Mouse (Mus musculus) CH12.LX (cell line): ENCODE measurements around the gene Fnbp1. TPM values are rescaled to one million over a fixed set of nuclear protein-coding genes. Genes with fewer than 3 reads are reported as not detected.
A peak's percentile ranks its signal among the peaks of the same experiment; 100 is the strongest.

ENCODE experiments used
- DNase-seq: peaks from one replicate; pipeline ENCODE4 v3.0.0-alpha.2; 2013; ENCODE audit errors: extremely low read depth
- H3K27ac ChIP-seq: 2 replicates; pipeline ENCODE4 v1.5.1; 2012; ENCODE audit warnings: low read depth, mild to moderate bottlenecking, control low read depth, moderate library complexity; ENCODE audit not compliant: insufficient read depth
- H3K27me3 ChIP-seq: replicated peaks from 2 replicates; pipeline ENCODE3; 2012; ENCODE audit warnings: inconsistent platforms
- H3K36me3 ChIP-seq, 2 experiments: replicated peaks in 1 of 2; 2 replicates each; pipeline versions ENCODE3 to v1.6.1; 2012; ENCODE audit warnings: inconsistent platforms in 1 of 2, low read length in 1 of 2, mild to moderate bottlenecking in 1 of 2, mixed read lengths in 1 of 2, moderate library complexity in 1 of 2; ENCODE audit not compliant: control insufficient read depth in 1 of 2, insufficient read depth in 1 of 2
- H3K4me1 ChIP-seq, 2 experiments: 2 replicates each; pipeline ENCODE4 v1.6.1; 2012; ENCODE audit warnings: inconsistent platforms in 1 of 2, moderate library complexity in 1 of 2; ENCODE audit not compliant: insufficient read depth in 2 of 2, control insufficient read depth in 1 of 2
- H3K4me2 ChIP-seq: 2 replicates; pipeline ENCODE4 v1.6.1; 2012; ENCODE audit warnings: low read depth, mild to moderate bottlenecking, control low read depth; ENCODE audit not compliant: poor library complexity, insufficient read depth, severe bottlenecking
- H3K4me3 ChIP-seq, 3 experiments: fragments of 150-350 bp in 1 of 3; sonication (generic) in 1 of 3; replicated peaks in 1 of 3; 2 replicates each; pipeline versions ENCODE3 to v1.5.1; 2011 to 2012; ENCODE audit warnings: low read depth in 2 of 3, low read length in 2 of 3, mild to moderate bottlenecking in 2 of 3, moderate library complexity in 2 of 3, control low read depth in 1 of 3, improper control_type of control experiment in 1 of 3, inconsistent platforms in 1 of 3, mixed read lengths in 1 of 3; ENCODE audit not compliant: poor library complexity in 1 of 3
- H3K79me2 ChIP-seq: replicated peaks from 2 replicates; pipeline ENCODE4 v1.6.1; 2012; ENCODE audit warnings: mild to moderate bottlenecking, moderate library complexity; ENCODE audit not compliant: control insufficient read depth, poor library complexity, insufficient read depth, severe bottlenecking; ENCODE audit errors: extremely low read depth
- H3K9ac ChIP-seq: 2 replicates; pipeline ENCODE4 v1.6.1; 2012; ENCODE audit warnings: low read depth, mild to moderate bottlenecking, control low read depth, moderate library complexity; ENCODE audit not compliant: insufficient read depth
- H3K9me3 ChIP-seq: replicated peaks from 2 replicates; pipeline ENCODE3; 2012; ENCODE audit warnings: low read length, inconsistent platforms, mixed read lengths
- BHLHE40 ChIP-seq: IDR thresholded peaks from 2 replicates; pipeline ENCODE4 v1.6.1; 2011; ENCODE audit warnings: mild to moderate bottlenecking, low read depth, low read length, improper control_type of control experiment
- CTCF ChIP-seq, 2 experiments: IDR thresholded peaks in 1 of 2; conservative IDR thresholded peaks in 1 of 2; 2 replicates each; pipeline ENCODE4 v1.5.1; 2011 to 2012; ENCODE audit warnings: low read depth in 2 of 2, low read length in 2 of 2, improper control_type of control experiment in 1 of 2, inconsistent platforms in 1 of 2, mild to moderate bottlenecking in 1 of 2, moderate library complexity in 1 of 2
- MAFK ChIP-seq: IDR thresholded peaks from 2 replicates; pipeline ENCODE4 v1.6.1; 2011; ENCODE audit warnings: low read length, improper control_type of control experiment; ENCODE audit not compliant: insufficient replicate concordance
- MEF2A ChIP-seq: IDR thresholded peaks from 2 replicates; pipeline ENCODE4 v1.6.1; 2014; ENCODE audit warnings: low read depth, mild to moderate bottlenecking, inconsistent platforms, low read length, improper control_type of control experiment, borderline replicate concordance
- NELFE ChIP-seq: IDR thresholded peaks from 2 replicates; pipeline ENCODE4 v1.6.1; 2011; ENCODE audit warnings: low read depth, low read length, improper control_type of control experiment
- POLR2A ChIP-seq: IDR thresholded peaks from 2 replicates; pipeline ENCODE4 v1.6.1; 2011; ENCODE audit warnings: low read depth, mild to moderate bottlenecking, improper control_type of control experiment, low read length
- POLR2AphosphoS2 ChIP-seq: IDR thresholded peaks from 2 replicates; pipeline ENCODE4 v1.6.1; 2011; ENCODE audit warnings: low read depth, low read length, improper control_type of control experiment
- RAD21 ChIP-seq: IDR thresholded peaks from 2 replicates; pipeline ENCODE4 v1.6.1; 2011; ENCODE audit warnings: low read depth, mild to moderate bottlenecking, low read length, improper control_type of control experiment, moderate library complexity
- SMC3 ChIP-seq: IDR thresholded peaks from 2 replicates; pipeline ENCODE4 v1.6.1; 2011; ENCODE audit warnings: low read depth, low read length, improper control_type of control experiment
- TCF12 ChIP-seq: IDR thresholded peaks from 2 replicates; pipeline ENCODE4 v1.6.1; 2014; ENCODE audit warnings: low read depth, mild to moderate bottlenecking, inconsistent platforms, low read length, improper control_type of control experiment
- UBTF ChIP-seq: IDR thresholded peaks from 2 replicates; pipeline ENCODE4 v1.6.1; 2012; ENCODE audit warnings: low read depth, mild to moderate bottlenecking, inconsistent platforms, low read length, improper control_type of control experiment, moderate library complexity
- ZC3H11A ChIP-seq: IDR thresholded peaks from 2 replicates; pipeline ENCODE4 v1.6.1; 2012; ENCODE audit warnings: low read depth, mild to moderate bottlenecking, inconsistent platforms, low read length, improper control_type of control experiment
- dilution Hi-C: fragments of 300-500 bp; cut with MboI; formaldehyde crosslinking; loops from 2 replicates; pipeline ENCODE4 v1.14.3; 2020; ENCODE audit warnings: low sequenced_read_pairs; ENCODE audit not compliant: extremely low pct_unique_long_range_greater_than_20kb, extremely low pct_ligation_motif_present
- in situ Hi-C: fragments of 300-500 bp; cut with MboI; formaldehyde crosslinking; loops from 3 replicates; pipeline ENCODE4 v1.14.3; 2019; ENCODE audit warnings: low sequenced_read_pairs, low pct_ligation_motif_present, low pct_unique_long_range_greater_than_20kb, mixed read lengths
- polyA plus RNA-seq: library from polyadenylated mRNA; unstranded; fragments of >175 nt; gene quantifications from 2 replicates; pipeline ENCODE4 v1.2.1, GENCODE M21; 2012; ENCODE audit warnings: low read depth; ENCODE audit not compliant: insufficient read length
- total RNA-seq, 2 experiments: library from RNA; depleted of rRNA; stranded (reverse); fragments of 300-350 nt in 1 of 2; fragments of >200 nt in 1 of 2; gene quantifications; 2 replicates each; pipeline ENCODE4 v1.2.3; 2012 to 2014

Gene Fnbp1
- total and polyA plus RNA-seq, 3 experiments: 29.6 to 133 (median 50.5) TPM

GRCm38 (mm10) chr2:31183830-31184229, 42.0 kb upstream of the Fnbp1 start:
- Histone ChIP-seq H3K9ac (no peak overlapping the region), H3K4me2 (no peak overlapping the region), H3K27ac (no peak overlapping the region), H3K4me3 (no peak overlapping the region), H3K79me2 (no peaks in the 10 kb centered on the region), H3K9me3 (no peaks in the 10 kb centered on the region), H3K36me3 (peaks cover 78 to 95% of the 10 kb centered on the region in 2 experiments), H3K27me3 (no peaks in the 10 kb centered on the region), H3K4me1 (peaks cover 0 to 14% of the 10 kb centered on the region in 2 experiments; a peak in 1 of 4 replicates)
- in situ Hi-C loops: no loop called here
- no peak for TF ChIP-seq ZC3H11A
- TF ChIP-seq SMC3: peak; percentile 13; the same call in 1 of the 2 replicates
- no peak for TF ChIP-seq POLR2A
- TF ChIP-seq NELFE: no peak
- TF ChIP-seq RAD21: peak; percentile 26
- TF ChIP-seq BHLHE40: no peak
- no peak for TF ChIP-seq UBTF
- peak in 1 of 2 experiments; percentile 40; a peak in 1 of 4 replicates for TF ChIP-seq CTCF (conservative IDR thresholded peaks at IDR 0.05 in 1 of 2, IDR thresholded peaks at IDR 0.05 in 1 of 2; ENCODE audit: low read depth in 2 of 2, low read length in 2 of 2)
- TF ChIP-seq, all 38 proteins: peak for 3
- no peak for DNase-seq
- dilution Hi-C loops: no loop called here

DNA sequence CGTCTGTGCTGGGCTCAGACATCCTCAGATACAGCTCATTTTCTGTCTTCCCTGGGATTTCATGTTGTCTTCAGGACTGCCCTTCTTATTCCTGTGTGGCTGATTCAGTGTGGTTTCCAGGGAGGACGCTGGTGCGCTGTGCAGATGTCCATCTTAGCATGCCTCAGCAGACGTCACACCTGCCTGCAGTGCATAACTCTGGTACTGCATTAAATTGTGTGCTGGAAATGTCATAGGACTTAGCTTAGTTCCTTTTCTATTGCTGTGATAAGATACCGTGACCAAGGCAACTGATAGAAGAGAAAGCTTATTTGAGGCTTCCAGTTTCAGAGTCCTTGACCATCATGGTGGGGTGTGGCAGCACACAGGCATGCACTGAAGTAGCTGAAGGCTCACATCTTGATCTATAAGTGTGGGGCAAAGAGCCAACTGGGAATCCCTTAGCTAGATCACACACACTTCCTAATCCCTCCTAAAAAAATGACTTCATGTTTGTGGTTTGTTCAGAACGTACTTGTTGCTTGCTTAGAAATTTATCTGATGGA, 41.0 kb upstream of the Fnbp1 start:
- Histone ChIP-seq H3K4me3 (no peak overlapping the region), H3K4me1 (peaks cover 0 to 14% of the 10 kb centered on the region in 2 experiments; a peak in 1 of 4 replicates), H3K9me3 (no peaks in the 10 kb centered on the region), H3K79me2 (no peaks in the 10 kb centered on the region), H3K4me2 (no peak overlapping the region)
- DNase-seq: no peak
- no peak for TF ChIP-seq CTCF (conservative IDR thresholded peaks at IDR 0.05 in 1 of 2, IDR thresholded peaks at IDR 0.05 in 1 of 2; ENCODE audit: low read depth in 2 of 2, low read length in 2 of 2)
- no peak for TF ChIP-seq POLR2AphosphoS2
- no peak for TF ChIP-seq NELFE
- TF ChIP-seq, all 38 proteins: peak for 0
- no peak overlapping the region for H3K9ac ChIP-seq
- peaks cover 78 to 95% of the 10 kb centered on the region in 2 experiments for H3K36me3 ChIP-seq
- dilution Hi-C loops: no loop called here
- no peaks in the 10 kb centered on the region for H3K27me3 ChIP-seq
- no peak overlapping the region for H3K27ac ChIP-seq
- in situ Hi-C loops: no loop called here

DNA sequence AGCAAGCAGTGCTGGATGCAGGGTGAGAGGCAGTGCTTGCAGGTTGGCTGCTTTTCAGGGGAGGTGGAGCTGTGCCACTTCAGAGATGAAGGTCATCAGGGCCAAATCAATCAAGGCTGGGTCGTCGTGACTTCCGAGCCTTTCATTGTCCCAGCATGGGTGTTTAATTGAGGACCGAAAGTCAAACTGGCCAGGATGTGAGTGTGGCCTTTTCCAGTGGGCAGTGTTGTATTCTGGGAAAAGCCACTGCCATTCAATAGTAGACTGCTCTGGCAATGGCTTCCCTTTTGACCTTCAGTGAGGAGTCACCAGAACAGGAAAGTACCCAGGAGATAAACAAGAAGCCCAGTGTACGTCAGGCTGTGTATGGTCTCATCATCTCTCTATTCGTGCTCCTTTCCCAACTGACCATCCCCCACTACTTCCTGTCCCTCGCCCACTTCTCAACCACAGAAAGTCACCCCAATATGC, 38.3 kb upstream of the Fnbp1 start:
- H3K4me3 ChIP-seq: no peak overlapping the region
- peaks cover 0 to 18% of the 10 kb centered on the region in 2 experiments; a peak in 2 of 4 replicates for H3K4me1 ChIP-seq
- peaks cover 76 to 94% of the 10 kb centered on the region in 2 experiments for H3K36me3 ChIP-seq
- TF ChIP-seq MEF2A: no peak
- TF ChIP-seq MAFK: no peak
- no peak for TF ChIP-seq TCF12
- dilution Hi-C loops (no loop called here), in situ Hi-C loops (no loop called here)
- no peaks in the 10 kb centered on the region for H3K79me2 ChIP-seq
- DNase-seq: no peak
- no peaks in the 10 kb centered on the region for H3K9me3 ChIP-seq
- H3K4me2 ChIP-seq: no peak overlapping the region
- no peak overlapping the region for H3K27ac ChIP-seq
- H3K27me3 ChIP-seq: no peaks in the 10 kb centered on the region
- H3K9ac ChIP-seq: no peak overlapping the region
